Mouse (Mus musculus) left cerebral cortex, adult 2 months (tissue): Measurements from ENCODE around the gene Mbtps2. TPM values are rescaled to one million over a fixed set of nuclear protein-coding genes. Genes with fewer than 3 reads are reported as not detected.

Experiments used
- DNase-seq, 2 experiments: peaks; one replicate each; pipeline ENCODE4 v3.0.0; 2021 to 2022; ENCODE audit warnings: low spot score in 2 of 2, mixed read lengths in 1 of 2; ENCODE audit errors: extremely low spot score in 1 of 2
- H3K27ac ChIP-seq: fragments of 200-600 bp; 2 replicates; pipeline ENCODE4 v1.8.1; 2022
- H3K4me3 ChIP-seq: fragments of 200-600 bp; 2 replicates; pipeline ENCODE4 v1.8.1; 2022
- CTCF ChIP-seq: fragments of 200-600 bp; IDR thresholded peaks from 2 replicates; pipeline ENCODE4 v1.8.1; 2022; ENCODE audit warnings: antibody characterized with exemption, mild to moderate bottlenecking, moderate library complexity
- intact Hi-C: fragments of 180-260 bp; cut with DNase I; formaldehyde crosslinking; loops from one replicate; pipeline ENCODE4 v1.15.1; 2025
- long read RNA-seq, 2 experiments: library from polyadenylated mRNA; stranded (forward); transcript quantifications; one replicate each; pipeline ENCODE4 v2.0.0; 2021; ENCODE audit warnings: borderline mapping rate in 2 of 2
- total RNA-seq, 2 experiments: library from RNA; stranded (reverse); gene quantifications; 2 replicates each; pipeline ENCODE4 v1.2.3; 2021

Mbtps2 gene
- total RNA-seq = 10 to 100 TPM; 25.3 to 31.7 TPM
- long read RNA-seq, experiment 1, full-length matches to known transcripts = 2 of 9 reads
- long read RNA-seq, experiment 1, partial matches to known transcripts = 1 of 9 reads
- long read RNA-seq, experiment 1, other reads (novel, unspliced or antisense) = 6 of 9 reads
- long read RNA-seq, experiment 2, full-length matches to known transcripts = 10 of 18 reads
- long read RNA-seq, experiment 2, partial matches to known transcripts = 0 of 18 reads
- long read RNA-seq, experiment 2, other reads (novel, unspliced or antisense) = 8 of 18 reads

- DNase-seq = peak; percentile 42 to 49
- peak within 1 kb of the TSS; percentile 58 for H3K4me3 ChIP-seq
- no peak for TF ChIP-seq CTCF
- intact Hi-C loops = loop anchor here (10.0 kb wide), 1 partner anchor 104 kb away; the partner anchor contains the start of gene Sms
- peak within 1 kb of the TSS; percentile 68 for H3K27ac ChIP-seq
These were observed at the start of gene Mbtps2 for GRCm38 (mm10) chrX:157598186-157598996. Gene Mbtps2 (minus strand): TSS chrX:157598715.

GRCm38 (mm10) chrX:157646399-157646798, 47.9 kb upstream of the Mbtps2 start:
- H3K27ac ChIP-seq = no peak overlapping the region
- no peak for DNase-seq
- TF ChIP-seq CTCF = no peak
- intact Hi-C loops = loop anchor here (10.0 kb wide), 1 partner anchor 182 kb away; no protein-coding TSS in a partner anchor
- no peak overlapping the region for H3K4me3 ChIP-seq

- H3K27ac ChIP-seq = no peak overlapping the region
- no peak for TF ChIP-seq CTCF
- intact Hi-C loops = loop anchor here (1.0 to 10.0 kb wide), 2 partner anchors 43 to 180 kb away; no protein-coding TSS in a partner anchor
These were observed 46.2 kb upstream of the Mbtps2 start for GRCm38 (mm10) chrX:157644700-157645099.

GRCm38 (mm10) chrX:157644300-157644699, 45.8 kb upstream of the Mbtps2 start:
- Histone ChIP-seq H3K27ac (no peak overlapping the region), H3K4me3 (no peak overlapping the region)
- intact Hi-C loops = loop anchor here (10.0 kb wide), 1 partner anchor 179 kb away; no protein-coding TSS in a partner anchor
- peak; percentile 85 for TF ChIP-seq CTCF
- peak; percentile 35 to 37 for DNase-seq

More at GRCm38 (mm10) chrX:157644700-157645099, 46.2 kb upstream of the Mbtps2 start:
- no peak for DNase-seq
- H3K4me3 ChIP-seq = no peak overlapping the region

GRCm38 (mm10) chrX:157642856-157643255, 44.3 kb upstream of the Mbtps2 start:
- no peak overlapping the region for H3K27ac ChIP-seq
- no peak overlapping the region for H3K4me3 ChIP-seq
- TF ChIP-seq CTCF = no peak
- intact Hi-C loops = loop anchor here (10.0 kb wide), 1 partner anchor 178 kb away; no protein-coding TSS in a partner anchor
- DNase-seq = no peak

GRCm38 (mm10) chrX:157637253-157637652, 38.7 kb upstream of the Mbtps2 start:
- intact Hi-C loops = no loop called here

GRCm38 (mm10) chrX:157633676-157634414, 35.3 kb upstream of the Mbtps2 start:
- DNase-seq = no peak
- H3K27ac ChIP-seq = no peak overlapping the region
- no peak overlapping the region for H3K4me3 ChIP-seq
- TF ChIP-seq CTCF = no peak
- intact Hi-C loops = no loop called here

More at GRCm38 (mm10) chrX:157637253-157637652, 38.7 kb upstream of the Mbtps2 start:
- no peak overlapping the region for H3K4me3 ChIP-seq
- no peak for TF ChIP-seq CTCF
- H3K27ac ChIP-seq = no peak overlapping the region
- no peak for DNase-seq

- intact Hi-C loops = no loop called here
- Histone ChIP-seq H3K4me3 (no peak overlapping the region), H3K27ac (no peak overlapping the region)
- no peak for TF ChIP-seq CTCF
- no peak for DNase-seq
These were observed 31.8 kb upstream of the Mbtps2 start for GRCm38 (mm10) chrX:157630341-157630740.

GRCm38 (mm10) chrX:157612894-157613293, 14.4 kb upstream of the Mbtps2 start:
- DNase-seq = peak; percentile 15 to 51
- H3K27ac ChIP-seq = no peak overlapping the region
- peak overlapping the region; percentile 23; the same call in 1 of the 2 replicates for H3K4me3 ChIP-seq
- TF ChIP-seq CTCF = no peak
- intact Hi-C loops = no loop called here

GRCm38 (mm10) chrX:157601450-157601849, 2.9 kb upstream of the Mbtps2 start:
- intact Hi-C loops = loop anchor here (1.0 to 10.0 kb wide), 3 partner anchors 9 to 1323 kb away; no protein-coding TSS in a partner anchor
- DNase-seq = peak in 1 of 2 experiments; percentile 31
- Histone ChIP-seq H3K27ac (no peak overlapping the region), H3K4me3 (no peak overlapping the region)
- TF ChIP-seq CTCF = peak; percentile 54

GRCm38 (mm10) chrX:157597585-157598185, 830 bp downstream of the Mbtps2 start:
- peak overlapping the region; percentile 68 for H3K27ac ChIP-seq
- peak overlapping the region; percentile 58 for H3K4me3 ChIP-seq
- no peak for DNase-seq
- intact Hi-C loops = loop anchor here (10.0 kb wide), 1 partner anchor 103 kb away; the partner anchor contains the start of gene Sms
- TF ChIP-seq CTCF = no peak
